Mouse (Mus musculus): ENCODE results near the gene Arfgap2. TPM values are rescaled to one million over a fixed set of nuclear protein-coding genes. Genes with fewer than 3 reads are reported as not detected.

The Arfgap2 gene
- polyA plus RNA-seq, 1 experiment from 2014 or later: 68.1 TPM

DNA sequence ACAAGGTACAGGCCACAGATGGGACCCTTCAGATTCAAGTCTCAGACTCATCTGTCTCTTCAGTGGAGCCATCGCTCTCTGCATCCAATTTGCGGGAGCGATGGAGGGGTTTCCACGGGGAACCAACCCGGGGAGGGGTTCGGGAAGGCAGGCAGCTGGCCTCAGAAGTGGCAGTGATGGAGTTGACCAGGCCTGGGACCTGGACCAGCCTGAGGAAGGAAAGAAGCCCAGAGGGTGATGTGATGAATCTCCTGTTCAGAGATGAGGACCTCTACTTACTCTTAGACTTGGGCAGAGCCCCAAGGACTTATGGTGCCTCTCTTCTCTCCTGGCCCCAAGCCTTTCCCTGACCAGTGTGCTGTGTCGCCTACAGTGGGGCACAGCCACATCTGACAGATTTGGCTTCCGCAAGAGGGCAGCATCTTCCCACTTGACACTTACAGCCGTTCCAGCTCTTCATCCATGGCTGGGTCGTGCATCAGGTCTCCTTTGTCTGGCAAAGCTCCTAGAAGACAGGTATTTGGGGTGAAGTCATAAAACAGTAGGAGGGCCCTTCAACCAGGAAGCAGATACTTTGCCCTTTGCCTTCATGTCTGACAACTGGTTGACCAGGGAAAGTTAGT, 14.1 kb downstream of the Arfgap2 start:
- Histone ChIP-seq H3K9ac (ENCODE audit: low read depth, low read length) (no peak overlapping the region), H3K9me3 (ENCODE audit: control insufficient read depth, low read length) (no peaks in the 10 kb centered on the region), H3K4me3 (ENCODE audit: low read depth, low read length) (no peak overlapping the region), H3K4me1 (ENCODE audit: control insufficient read depth, insufficient read depth, low read length) (no peaks in the 10 kb centered on the region), H3K27ac (replicated peaks; ENCODE audit: low read depth, low read length) (no peak overlapping the region), H3K27me3 (replicated peaks; ENCODE audit: control insufficient read depth, insufficient read depth, low read length) (no peaks in the 10 kb centered on the region), H3K4me2 (ENCODE audit: low read depth, low read length) (no peak overlapping the region), H3K36me3 (ENCODE audit: control insufficient read depth, insufficient read depth, low read length) (peaks cover 33% of the 10 kb centered on the region)
- peak; percentile 68 for ATAC-seq (ENCODE audit: low read depth)
- WGBS: 30% methylated on average over 10 of the region's 10 CpGs
- peak; percentile 77 for DNase-seq (ENCODE audit: low spot score)

DNA sequence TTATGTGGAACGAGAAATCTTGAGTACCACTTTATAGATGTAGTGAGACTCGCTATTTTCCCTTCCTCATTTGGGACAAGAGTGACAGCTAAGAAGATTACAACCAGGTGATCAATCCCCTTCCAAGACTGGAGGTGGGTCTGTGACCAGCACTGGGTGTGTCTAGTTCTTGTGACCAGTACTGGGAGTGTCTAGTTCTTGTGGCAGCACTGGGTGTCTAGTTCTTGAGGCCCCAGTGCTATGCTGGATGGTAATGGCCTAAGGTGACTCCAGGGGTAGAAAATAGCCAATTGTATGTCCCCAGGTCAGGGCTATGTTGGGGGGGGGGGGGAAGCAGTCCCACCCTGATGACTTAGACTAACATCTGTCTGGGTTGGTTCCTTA, 14.6 kb downstream of the Arfgap2 start:
- ATAC-seq (ENCODE audit: low read depth) (no peak), DNase-seq (ENCODE audit: low spot score) (no peak)
- Histone ChIP-seq H3K4me1 (ENCODE audit: control insufficient read depth, insufficient read depth, low read length) (no peaks in the 10 kb centered on the region), H3K27me3 (replicated peaks; ENCODE audit: control insufficient read depth, insufficient read depth, low read length) (no peaks in the 10 kb centered on the region), H3K27ac (replicated peaks; ENCODE audit: low read depth, low read length) (no peak overlapping the region), H3K4me3 (ENCODE audit: low read depth, low read length) (no peak overlapping the region), H3K36me3 (ENCODE audit: control insufficient read depth, insufficient read depth, low read length) (peaks cover 28% of the 10 kb centered on the region), H3K9me3 (ENCODE audit: control insufficient read depth, low read length) (no peaks in the 10 kb centered on the region), H3K9ac (ENCODE audit: low read depth, low read length) (no peak overlapping the region), H3K4me2 (ENCODE audit: low read depth, low read length) (no peak overlapping the region)
- 62% methylated on average over 2 of the region's 2 CpGs for WGBS

DNA sequence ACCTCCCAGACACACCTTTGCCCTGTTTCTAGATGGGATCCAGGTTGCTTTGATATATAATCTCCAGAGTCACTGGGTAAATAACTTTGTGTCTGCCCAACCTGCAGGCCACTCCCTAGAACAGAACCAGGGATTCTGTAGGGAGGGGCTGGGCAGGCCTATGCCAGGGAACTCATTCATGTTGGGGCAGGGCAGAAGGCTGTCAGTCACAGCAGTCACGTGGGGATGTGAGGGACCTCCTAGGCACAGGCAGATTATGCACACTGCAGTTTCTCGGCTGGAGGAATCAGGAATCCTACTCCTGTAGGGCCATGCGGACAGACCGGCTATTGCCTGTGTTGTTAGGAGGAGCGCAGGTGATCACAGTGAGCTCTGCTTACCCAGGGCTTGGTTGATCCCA, 16.6 kb downstream of the Arfgap2 start:
- no peak overlapping the region for H3K27ac ChIP-seq (replicated peaks; ENCODE audit: low read depth, low read length)
- ATAC-seq (ENCODE audit: low read depth): peak; percentile 33; the same call in 1 of the 2 replicates
- 46% methylated on average over 5 of the region's 5 CpGs for WGBS

DNA sequence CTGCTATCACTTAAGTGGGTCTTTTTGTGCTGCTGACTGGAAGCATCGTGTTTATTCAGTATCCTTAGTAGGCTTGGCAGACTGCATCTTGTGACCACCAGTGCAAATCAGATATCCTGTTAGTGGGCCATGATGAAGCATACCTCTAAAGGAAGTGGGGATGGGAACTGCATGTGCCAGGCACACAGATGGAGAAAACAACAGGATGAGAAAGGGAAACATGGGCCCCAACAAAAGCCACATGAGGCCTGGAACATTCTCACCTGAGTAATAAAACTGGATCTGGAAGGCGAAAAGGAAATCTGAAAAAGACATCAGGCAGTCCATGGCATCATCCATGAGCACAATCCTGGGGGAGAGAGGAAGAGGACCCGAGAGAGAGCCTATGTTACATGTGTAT, 19.2 kb downstream of the Arfgap2 start:
- Histone ChIP-seq H3K36me3 (ENCODE audit: control insufficient read depth, insufficient read depth, low read length) (no peaks in the 10 kb centered on the region), H3K27ac (replicated peaks; ENCODE audit: low read depth, low read length) (no peak overlapping the region), H3K27me3 (replicated peaks; ENCODE audit: control insufficient read depth, insufficient read depth, low read length) (no peaks in the 10 kb centered on the region), H3K4me2 (ENCODE audit: low read depth, low read length) (no peak overlapping the region), H3K4me1 (ENCODE audit: control insufficient read depth, insufficient read depth, low read length) (no peaks in the 10 kb centered on the region), H3K4me3 (ENCODE audit: low read depth, low read length) (no peak overlapping the region), H3K9me3 (ENCODE audit: control insufficient read depth, low read length) (no peaks in the 10 kb centered on the region), H3K9ac (ENCODE audit: low read depth, low read length) (no peak overlapping the region)
- ATAC-seq (ENCODE audit: low read depth) (no peak), DNase-seq (ENCODE audit: low spot score) (no peak)
- 78% methylated on average over 3 of the region's 3 CpGs for WGBS

More for the DNA sequence above, 16.6 kb downstream of the Arfgap2 start:
- H3K36me3 ChIP-seq (ENCODE audit: control insufficient read depth, insufficient read depth, low read length): peaks cover 8% of the 10 kb centered on the region
- peak; percentile 61 for DNase-seq (ENCODE audit: low spot score)
- H3K4me1 ChIP-seq (ENCODE audit: control insufficient read depth, insufficient read depth, low read length): no peaks in the 10 kb centered on the region
- H3K4me2 ChIP-seq (ENCODE audit: low read depth, low read length): no peak overlapping the region
- no peaks in the 10 kb centered on the region for H3K9me3 ChIP-seq (ENCODE audit: control insufficient read depth, low read length)
- H3K27me3 ChIP-seq (replicated peaks; ENCODE audit: control insufficient read depth, insufficient read depth, low read length): no peaks in the 10 kb centered on the region
- no peak overlapping the region for H3K4me3 ChIP-seq (ENCODE audit: low read depth, low read length)
- H3K9ac ChIP-seq (ENCODE audit: low read depth, low read length): no peak overlapping the region

DNA sequence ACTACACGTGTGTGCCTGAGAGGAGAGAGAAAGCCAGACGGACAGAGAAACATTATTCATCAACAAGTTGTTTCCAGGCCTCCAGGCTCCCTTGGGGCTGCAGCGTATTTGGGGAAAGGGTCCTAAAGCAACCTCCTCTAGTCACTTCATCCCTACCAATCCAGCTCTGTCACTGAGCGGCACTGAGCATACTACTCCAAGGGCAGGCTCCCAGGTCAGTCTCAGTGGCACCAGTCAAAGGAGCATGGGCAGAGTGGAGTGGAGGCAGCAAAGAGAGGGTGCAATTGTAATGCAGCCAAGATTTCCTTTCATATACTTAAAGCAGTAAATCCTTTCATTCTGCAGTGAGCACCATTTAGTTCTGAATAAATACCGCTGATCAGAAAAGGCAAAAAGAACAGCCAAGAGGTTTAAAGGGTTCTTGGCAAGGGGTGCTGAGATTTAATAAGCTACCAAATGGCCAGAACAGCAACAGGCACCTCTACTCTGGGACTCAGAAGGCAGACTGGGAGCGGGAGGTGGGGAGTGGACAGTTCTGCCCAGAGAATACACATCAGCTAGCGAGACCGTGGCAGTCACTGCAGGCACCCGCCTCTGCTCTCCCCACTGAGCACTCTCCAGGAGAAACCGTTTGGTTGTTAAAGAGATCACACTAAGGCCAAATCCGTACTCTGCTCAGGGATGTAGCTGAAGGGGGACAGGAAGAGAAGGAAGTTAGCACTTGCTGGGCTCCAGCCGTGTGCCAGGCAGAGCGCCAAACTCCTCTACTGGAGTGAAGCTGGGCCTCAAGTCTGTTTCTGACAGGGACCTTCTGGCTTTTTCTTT, 19.8 kb downstream of the Arfgap2 start:
- H3K9me3 ChIP-seq (ENCODE audit: control insufficient read depth, low read length): no peaks in the 10 kb centered on the region
- H3K36me3 ChIP-seq (ENCODE audit: control insufficient read depth, insufficient read depth, low read length): no peaks in the 10 kb centered on the region
- H3K4me1 ChIP-seq (ENCODE audit: control insufficient read depth, insufficient read depth, low read length): no peaks in the 10 kb centered on the region
- H3K27ac ChIP-seq (replicated peaks; ENCODE audit: low read depth, low read length): peak overlapping the region; percentile 46; the same call in 1 of the 2 replicates
- H3K4me2 ChIP-seq (ENCODE audit: low read depth, low read length): no peak overlapping the region
- no peak overlapping the region for H3K9ac ChIP-seq (ENCODE audit: low read depth, low read length)
- whole genome bisulfite sequencing: 53% methylated on average over 13 of the region's 13 CpGs
- DNase-seq (ENCODE audit: low spot score) (peak; percentile 46), ATAC-seq (ENCODE audit: low read depth) (no peak)
- H3K4me3 ChIP-seq (ENCODE audit: low read depth, low read length): no peak overlapping the region
- no peaks in the 10 kb centered on the region for H3K27me3 ChIP-seq (replicated peaks; ENCODE audit: control insufficient read depth, insufficient read depth, low read length)

DNA sequence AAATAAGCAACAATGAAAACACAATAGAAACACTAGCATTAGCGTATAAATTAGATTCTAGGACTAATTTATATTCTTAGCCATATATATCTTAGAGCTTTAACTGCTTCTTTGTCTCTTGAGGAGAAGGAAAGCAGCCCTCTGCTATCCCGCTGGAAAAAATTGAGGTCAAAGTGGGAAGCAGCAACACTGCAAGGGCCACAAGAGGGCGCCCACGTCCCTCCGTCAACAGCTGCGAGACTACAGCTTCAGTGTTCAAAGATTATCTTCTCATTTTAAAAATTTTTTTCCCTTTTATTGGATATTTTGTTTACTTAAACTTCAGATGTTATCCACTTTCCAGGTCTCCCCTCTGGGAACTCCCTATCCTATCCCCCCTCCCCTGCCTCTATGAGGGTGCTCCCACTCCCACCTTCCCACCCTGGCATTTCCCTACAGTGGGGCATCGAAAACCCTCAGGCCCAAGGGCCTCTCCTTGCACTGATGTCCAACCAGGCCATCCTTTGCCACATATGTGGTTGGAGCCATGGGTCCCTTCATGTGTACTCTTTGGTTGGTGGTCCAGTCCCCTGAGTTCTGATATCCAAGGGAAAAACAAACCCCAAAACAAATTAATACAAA, 21.2 kb downstream of the Arfgap2 start:
- H3K27ac ChIP-seq (replicated peaks; ENCODE audit: low read depth, low read length): no peak overlapping the region
- no peak overlapping the region for H3K9ac ChIP-seq (ENCODE audit: low read depth, low read length)
- H3K4me3 ChIP-seq (ENCODE audit: low read depth, low read length): no peak overlapping the region
- H3K36me3 ChIP-seq (ENCODE audit: control insufficient read depth, insufficient read depth, low read length): no peaks in the 10 kb centered on the region
- H3K9me3 ChIP-seq (ENCODE audit: control insufficient read depth, low read length): no peaks in the 10 kb centered on the region
- H3K27me3 ChIP-seq (replicated peaks; ENCODE audit: control insufficient read depth, insufficient read depth, low read length): no peaks in the 10 kb centered on the region
- no peak overlapping the region for H3K4me2 ChIP-seq (ENCODE audit: low read depth, low read length)
- 15% methylated on average over 7 of the region's 7 CpGs for WGBS
- DNase-seq (ENCODE audit: low spot score): peak; percentile 84
- H3K4me1 ChIP-seq (ENCODE audit: control insufficient read depth, insufficient read depth, low read length): peaks cover 3% of the 10 kb centered on the region
- 0 out of 2 replicates have a peak, but pooled peaks have one; percentile 24 for ATAC-seq (ENCODE audit: low read depth)

DNA sequence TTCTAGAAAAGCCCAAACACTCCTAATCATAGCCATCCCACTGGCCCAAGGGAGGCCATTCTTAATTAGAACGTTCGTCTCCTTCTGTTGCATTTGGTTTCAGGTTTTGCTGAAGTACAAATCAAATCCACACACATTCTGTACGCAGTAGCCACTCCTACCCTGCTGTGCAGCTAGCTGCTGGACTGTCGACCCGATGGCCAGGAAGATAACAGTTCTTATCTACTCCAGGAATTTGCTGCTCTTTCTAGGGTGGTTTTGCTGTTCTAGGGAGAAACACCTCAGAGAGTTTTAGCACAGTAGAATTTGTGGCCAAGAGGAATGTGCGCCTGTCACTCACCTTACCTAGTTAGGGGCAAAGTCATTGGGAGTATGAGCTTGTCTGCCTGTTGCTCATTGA, 22.8 kb downstream of the Arfgap2 start:
- no peak overlapping the region for H3K27ac ChIP-seq (replicated peaks; ENCODE audit: low read depth, low read length)

DNA sequence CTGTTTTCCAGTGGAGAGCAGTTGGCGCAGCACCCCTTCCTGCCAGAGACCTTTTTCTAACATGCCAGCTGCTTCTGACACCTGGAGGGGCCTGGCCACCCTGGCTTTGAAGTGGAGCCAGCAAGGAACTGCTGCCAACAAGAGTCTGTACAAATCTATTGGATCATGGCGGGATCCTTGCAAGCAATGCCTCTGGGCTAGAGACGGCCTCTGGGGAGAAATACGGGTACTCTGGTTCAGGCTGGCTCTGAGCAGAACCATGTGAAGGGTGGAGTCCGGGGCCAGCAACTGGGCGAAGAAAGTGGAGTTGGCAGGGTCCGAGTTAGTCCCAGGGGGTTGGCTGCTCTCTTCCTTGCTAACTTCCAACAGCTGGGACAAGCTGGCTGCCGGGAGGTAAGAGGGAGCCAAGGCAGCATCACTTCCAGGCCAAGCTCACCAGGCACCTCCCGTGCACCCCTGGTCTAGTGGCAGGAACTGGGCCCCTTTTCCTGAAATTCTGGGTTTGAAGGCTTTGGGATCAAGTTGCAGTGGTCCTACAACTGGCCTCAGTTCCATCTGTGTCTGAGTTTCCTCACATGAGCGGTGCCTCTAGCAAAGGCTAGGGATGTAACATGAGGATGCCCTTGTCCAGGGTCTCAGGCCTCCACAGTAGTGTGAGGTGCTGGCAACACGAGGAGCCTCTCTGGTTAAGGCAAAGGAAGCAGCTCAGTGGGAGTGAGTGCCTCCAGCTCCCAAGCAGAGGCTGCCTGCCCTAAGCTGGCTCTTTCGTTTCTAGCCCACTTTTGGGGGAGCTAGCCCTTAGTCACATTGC, 26.6 kb downstream of the Arfgap2 start:
- no peak overlapping the region for H3K4me3 ChIP-seq (ENCODE audit: low read depth, low read length)
- 29% methylated on average over 11 of the region's 12 CpGs for WGBS
- H3K36me3 ChIP-seq (ENCODE audit: control insufficient read depth, insufficient read depth, low read length): no peaks in the 10 kb centered on the region
- peak; percentile 78 for ATAC-seq (ENCODE audit: low read depth)
- no peaks in the 10 kb centered on the region for H3K9me3 ChIP-seq (ENCODE audit: control insufficient read depth, low read length)
- no peak overlapping the region for H3K4me2 ChIP-seq (ENCODE audit: low read depth, low read length)
- peaks cover 12% of the 10 kb centered on the region for H3K4me1 ChIP-seq (ENCODE audit: control insufficient read depth, insufficient read depth, low read length)
- no peaks in the 10 kb centered on the region for H3K27me3 ChIP-seq (replicated peaks; ENCODE audit: control insufficient read depth, insufficient read depth, low read length)
- H3K27ac ChIP-seq (replicated peaks; ENCODE audit: low read depth, low read length): peak overlapping the region; percentile 63
- no peak overlapping the region; the same call in 1 of the 2 replicates for H3K9ac ChIP-seq (ENCODE audit: low read depth, low read length)
- peak; percentile 76 for DNase-seq (ENCODE audit: low spot score)

More for the DNA sequence above, 22.8 kb downstream of the Arfgap2 start:
- 52% methylated on average over 6 of the region's 6 CpGs for WGBS
- DNase-seq (ENCODE audit: low spot score): no peak
- Histone ChIP-seq H3K9me3 (ENCODE audit: control insufficient read depth, low read length) (no peaks in the 10 kb centered on the region), H3K27me3 (replicated peaks; ENCODE audit: control insufficient read depth, insufficient read depth, low read length) (no peaks in the 10 kb centered on the region), H3K36me3 (ENCODE audit: control insufficient read depth, insufficient read depth, low read length) (no peaks in the 10 kb centered on the region), H3K4me2 (ENCODE audit: low read depth, low read length) (no peak overlapping the region), H3K4me1 (ENCODE audit: control insufficient read depth, insufficient read depth, low read length) (peaks cover 12% of the 10 kb centered on the region), H3K4me3 (ENCODE audit: low read depth, low read length) (no peak overlapping the region), H3K9ac (ENCODE audit: low read depth, low read length) (no peak overlapping the region)
- no peak for ATAC-seq (ENCODE audit: low read depth)
